In the genomic region with DNA sequence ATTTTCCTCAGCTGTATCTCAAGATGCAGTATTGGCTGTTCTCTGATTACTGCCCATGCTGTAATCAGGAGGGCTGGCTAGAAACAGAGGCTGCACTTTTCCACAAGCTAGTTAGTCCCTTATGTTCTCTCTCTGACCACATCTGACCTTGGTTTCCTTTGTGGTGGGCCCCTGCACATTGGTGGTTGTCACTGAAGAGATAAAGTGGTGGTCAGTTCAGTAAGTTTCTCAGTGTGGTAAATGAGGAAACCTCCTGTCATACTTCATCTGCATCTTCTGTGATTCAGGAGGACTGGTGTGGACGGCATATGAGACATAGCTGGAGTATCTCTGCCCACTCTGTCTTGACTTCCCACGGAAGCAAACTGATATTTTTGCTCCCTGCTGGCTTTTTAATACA, we compare ENCODE assay signal across 15 mouse cellular contexts.
"Had no signal": no experiment of that assay in that cellular context is flagged by ENCODE, and none has a peak within 500 bp of the region (broad histone marks: within the 10 kb centered on the region; RNA-seq: fewer than 3 reads in every experiment).

No protein-coding gene starts in this region.

- H3K4me1 ChIP-seq: limb, embryonic 10.5 days; liver, embryonic 12.5 days; midbrain, embryonic 13.5 days; neural tube, embryonic 12.5 days had no signal

- H3K27ac ChIP-seq: limb, embryonic 10.5 days; liver, embryonic 12.5 days; macrophage; midbrain, embryonic 13.5 days; neural tube, embryonic 12.5 days had no signal

- H3K9ac ChIP-seq: liver, embryonic 12.5 days; lung, embryonic 14.5 days; midbrain, embryonic 13.5 days; neural tube, embryonic 12.5 days had no signal

- H3K36me3 ChIP-seq: limb, embryonic 10.5 days; liver, embryonic 12.5 days; midbrain, embryonic 13.5 days; neural tube, embryonic 12.5 days had no signal

- H3K4me3 ChIP-seq: limb, embryonic 10.5 days; liver, embryonic 12.5 days; midbrain, embryonic 13.5 days; neural tube, embryonic 12.5 days had no signal

- DNase-seq: kidney, adult 2 months; kidney, postnatal 25 days; layer of hippocampus, adult 9-11 months; lung, embryonic 14.5 days; lung, postnatal 10 days; retina, postnatal 1 day; right cerebral cortex, postnatal 4 days; spleen, adult 18-20 months; thymus, adult 18-20 months; thymus, postnatal 14 days had no signal

- H3K9me3 ChIP-seq: limb, embryonic 10.5 days; liver, embryonic 12.5 days; midbrain, embryonic 13.5 days; neural tube, embryonic 12.5 days had no signal

- H3K27me3 ChIP-seq: liver, embryonic 12.5 days; midbrain, embryonic 13.5 days; neural tube, embryonic 12.5 days had no signal

- ATAC-seq: liver, embryonic 12.5 days; midbrain, embryonic 13.5 days had no signal

- H3K4me2 ChIP-seq: liver, embryonic 12.5 days; lung, embryonic 14.5 days; midbrain, embryonic 13.5 days; neural tube, embryonic 12.5 days had no signal
